Mouse (Mus musculus) kidney, postnatal 0 days (tissue): ENCODE data around the gene Pomgnt2. TPM values are rescaled to one million over a fixed set of nuclear protein-coding genes. Genes with fewer than 3 reads are reported as not detected.

Source experiments
- ATAC-seq: fragments of 200-750 bp; cut with Nextera tagmentation; replicated peaks from 2 replicates; pipeline ENCODE4 v1.8.0; 2017; ENCODE audit warnings: low read depth, moderate number of reproducible peaks, moderate TSS enrichment, moderate library complexity; ENCODE audit not compliant: low FRiP score
- DNase-seq: peaks from one replicate; pipeline ENCODE4 v3.0.0-alpha.2; 2016; ENCODE audit warnings: low spot score
- H3K27ac ChIP-seq: fragments of 300-500 bp; sonication (generic); 2 replicates; pipeline ENCODE4 v1.5.1; 2014; ENCODE audit warnings: mild to moderate bottlenecking
- H3K27me3 ChIP-seq: fragments of 300-500 bp; sonication (generic); 2 replicates; pipeline ENCODE4 v1.6.1; 2014; ENCODE audit warnings: low read length, mixed read lengths; ENCODE audit not compliant: insufficient read depth
- H3K36me3 ChIP-seq: fragments of 300-500 bp; sonication (generic); 2 replicates; pipeline ENCODE4 v1.6.1; 2014; ENCODE audit warnings: low read length, mixed read lengths; ENCODE audit not compliant: insufficient read depth
- H3K4me1 ChIP-seq: fragments of 300-500 bp; sonication (generic); replicated peaks from 2 replicates; pipeline ENCODE4 v1.6.1; 2014; ENCODE audit warnings: antibody characterized with exemption, low read length, mixed read lengths; ENCODE audit not compliant: insufficient read depth
- H3K4me2 ChIP-seq: fragments of 300-500 bp; sonication (generic); 2 replicates; pipeline ENCODE4 v1.6.1; 2014; ENCODE audit warnings: mild to moderate bottlenecking, low read length, moderate library complexity, mixed read lengths
- H3K4me3 ChIP-seq: fragments of 300-500 bp; sonication (generic); replicated peaks from 2 replicates; pipeline ENCODE4 v1.5.1; 2014; ENCODE audit warnings: low read depth, low read length
- H3K9ac ChIP-seq: fragments of 300-500 bp; sonication (generic); 2 replicates; pipeline ENCODE4 v1.6.1; 2014; ENCODE audit warnings: low read depth, low read length
- H3K9me3 ChIP-seq: fragments of 300-500 bp; sonication (generic); replicated peaks from 2 replicates; pipeline ENCODE4 v1.6.1; 2016; ENCODE audit warnings: low read length, inconsistent platforms, mixed read lengths
- CTCF ChIP-seq: IDR thresholded peaks from 2 replicates; pipeline ENCODE4 v1.5.1; 2016; ENCODE audit warnings: antibody characterized with exemption, low read depth, mild to moderate bottlenecking, moderate library complexity
- WGBS: fragments of 180-500 bp; shearing (Covaris S2); extraction: QIAGEN DNeasy Blood & Tissue Kit; methylation state at CpG from one replicate; pipeline ENCODE4 v1.1.7; 2014; 5-methylcytosine and 5-hydroxymethylcytosine counted together
- polyA plus RNA-seq: library from polyadenylated mRNA; unstranded; fragments of >200 nt; fragmentation: Nextera tagmentation; extraction: Ambion mirVana; gene quantifications from 2 replicates; pipeline ENCODE4 v1.2.1, GENCODE M21; 2015

Pomgnt2 gene
- polyA plus RNA-seq, 1 experiment from 2014 or later = 12.6 TPM

DNA sequence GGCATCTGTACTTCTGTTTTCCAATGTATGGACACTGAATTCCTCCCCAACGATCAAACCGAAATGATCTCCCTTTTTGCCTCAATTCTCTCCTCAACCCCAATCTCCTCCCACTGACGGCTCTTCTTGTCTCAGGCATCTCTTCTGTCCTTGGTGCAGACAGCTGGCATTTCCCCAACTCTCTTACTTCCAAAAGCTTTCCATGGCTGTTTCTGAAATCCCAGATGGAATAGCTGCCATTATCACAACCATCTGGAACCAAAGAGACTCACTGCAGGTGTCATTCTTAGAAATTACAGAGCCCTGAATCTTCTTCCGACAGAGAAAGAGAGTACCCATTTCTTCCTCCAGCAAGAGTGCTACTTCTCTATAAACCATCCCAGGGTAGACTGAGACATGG, 62.1 kb downstream of the Pomgnt2 start:
- H3K27ac ChIP-seq = no peak overlapping the region
- H3K9ac ChIP-seq = no peak overlapping the region
- DNase-seq (no peak), ATAC-seq (no peak)
- H3K27me3 ChIP-seq = no peaks in the 10 kb centered on the region
- TF ChIP-seq CTCF = no peak
- H3K4me3 ChIP-seq = no peak overlapping the region
- H3K4me1 ChIP-seq = no peaks in the 10 kb centered on the region
- 76% methylated on average over 4 of the region's 4 CpGs for WGBS
- no peak overlapping the region for H3K4me2 ChIP-seq
- no peaks in the 10 kb centered on the region for H3K36me3 ChIP-seq
- H3K9me3 ChIP-seq = no peaks in the 10 kb centered on the region

Other genes starting within 250 kb of the Pomgnt2 start
- 13.6 and 14.4 TPM in 2 replicates for gene Zfp651, start 237.8 kb downstream of the Pomgnt2 start, polyA plus RNA-seq
- 0.13 TPM in 1 of 2 replicates, not detected in the other for gene Klhl40, start 219.5 kb downstream of the Pomgnt2 start, polyA plus RNA-seq
- 0.11 and 0.42 TPM in 2 replicates for gene Hhatl, start 204.6 kb downstream of the Pomgnt2 start, polyA plus RNA-seq
- 0.23 and 0.25 TPM in 2 replicates for gene Ccdc13, start 157.6 kb downstream of the Pomgnt2 start, polyA plus RNA-seq
- 148 and 151 TPM in 2 replicates for gene Higd1a, start 138.7 kb downstream of the Pomgnt2 start, polyA plus RNA-seq
- 0.79 and 0.97 TPM in 2 replicates for gene Ackr2, start 98.8 kb downstream of the Pomgnt2 start, polyA plus RNA-seq
- not detected in 2 replicates for gene Cyp8b1, start 80.8 kb downstream of the Pomgnt2 start, polyA plus RNA-seq
- gene Fam198a, start 46.1 kb downstream of the Pomgnt2 start, polyA plus RNA-seq = 0.37 and 0.50 TPM in 2 replicates
- gene Snrk, start 120.2 kb upstream of the Pomgnt2 start, polyA plus RNA-seq = 51.3 and 51.6 TPM in 2 replicates